Mouse (Mus musculus): ENCODE measurements around the gene Catspere2.
"Not testable (repeated sequence)": the region's sequence is repeated elsewhere in the genome, so short reads cannot be mapped to it uniquely, and the experiment has no call there.

DNA sequence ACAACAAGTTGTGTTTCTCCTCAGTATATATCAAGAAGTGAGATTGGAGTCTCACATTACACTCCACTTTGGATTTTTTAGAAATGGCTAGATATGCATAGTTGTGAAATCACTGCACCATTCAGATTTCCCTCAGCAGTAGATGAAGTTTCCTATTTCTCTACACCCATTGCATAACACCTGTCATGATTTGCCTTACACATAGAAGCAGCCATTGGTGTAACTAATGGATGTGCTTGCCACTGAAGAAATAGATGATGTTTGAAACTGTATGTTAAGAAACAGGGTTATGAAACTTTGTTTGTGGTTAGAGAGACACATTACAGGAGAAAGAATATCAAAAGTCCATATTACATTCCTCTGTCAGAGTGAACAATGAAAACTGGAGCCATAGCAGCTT is 114.6 kb downstream of the Catspere2 start:
- TF ChIP-seq CTCF, EP300 (IDR thresholded peaks at IDR 0.05; ENCODE audit: low read depth): not testable (repeated sequence)

Measured in heart, postnatal 0 days (tissue).